Mouse (Mus musculus) CH12.LX (cell line): ENCODE results near the gene Lmx1a.

Experiments used
- CTCF ChIP-seq, 2 experiments: IDR thresholded peaks in 1 of 2; conservative IDR thresholded peaks in 1 of 2; 2 replicates each; pipeline ENCODE4 v1.5.1; 2011 to 2012; ENCODE audit warnings: low read depth in 2 of 2, low read length in 2 of 2, improper control_type of control experiment in 1 of 2, inconsistent platforms in 1 of 2, mild to moderate bottlenecking in 1 of 2, moderate library complexity in 1 of 2
- E2F4 ChIP-seq: IDR thresholded peaks from 2 replicates; pipeline ENCODE4 v1.6.1; 2011; ENCODE audit warnings: low read depth, low read length, improper control_type of control experiment; ENCODE audit not compliant: insufficient replicate concordance
- ELF1 ChIP-seq: IDR thresholded peaks from 2 replicates; pipeline ENCODE4 v1.6.1; 2014; ENCODE audit warnings: low read depth, mild to moderate bottlenecking, inconsistent platforms, low read length, improper control_type of control experiment
- EP300 ChIP-seq: IDR thresholded peaks from 2 replicates; pipeline ENCODE4 v1.6.1; 2011; ENCODE audit warnings: low read length, improper control_type of control experiment
- KAT2A ChIP-seq: IDR thresholded peaks from 2 replicates; pipeline ENCODE4 v1.6.1; 2012; ENCODE audit warnings: low read length, improper control_type of control experiment, inconsistent platforms; ENCODE audit not compliant: insufficient replicate concordance
- MAFK ChIP-seq: IDR thresholded peaks from 2 replicates; pipeline ENCODE4 v1.6.1; 2011; ENCODE audit warnings: low read length, improper control_type of control experiment; ENCODE audit not compliant: insufficient replicate concordance
- MXI1 ChIP-seq: IDR thresholded peaks from 2 replicates; pipeline ENCODE4 v1.6.1; 2011; ENCODE audit warnings: mild to moderate bottlenecking, low read depth, low read length, improper control_type of control experiment
- MYC ChIP-seq: IDR thresholded peaks from 2 replicates; pipeline ENCODE4 v1.6.1; 2011; ENCODE audit warnings: low read depth, mild to moderate bottlenecking, improper control_type of control experiment, low read length
- NELFE ChIP-seq: IDR thresholded peaks from 2 replicates; pipeline ENCODE4 v1.6.1; 2011; ENCODE audit warnings: low read depth, low read length, improper control_type of control experiment
- POLR2A ChIP-seq: IDR thresholded peaks from 2 replicates; pipeline ENCODE4 v1.6.1; 2011; ENCODE audit warnings: low read depth, mild to moderate bottlenecking, improper control_type of control experiment, low read length
- RCOR1 ChIP-seq: conservative IDR thresholded peaks from 2 replicates; pipeline ENCODE4 v1.6.1; 2012; ENCODE audit warnings: low read depth, mild to moderate bottlenecking, inconsistent platforms, low read length, improper control_type of control experiment
- SMC3 ChIP-seq: IDR thresholded peaks from 2 replicates; pipeline ENCODE4 v1.6.1; 2011; ENCODE audit warnings: low read depth, low read length, improper control_type of control experiment
- UBTF ChIP-seq: IDR thresholded peaks from 2 replicates; pipeline ENCODE4 v1.6.1; 2012; ENCODE audit warnings: low read depth, mild to moderate bottlenecking, inconsistent platforms, low read length, improper control_type of control experiment, moderate library complexity

GRCm38 (mm10) chr1:167781787-167782484 lies 92.9 kb downstream of the Lmx1a start:
- TF ChIP-seq KAT2A, result no peak
- no peak for TF ChIP-seq E2F4
- TF ChIP-seq CTCF (conservative IDR thresholded peaks at IDR 0.05 in 1 of 2, IDR thresholded peaks at IDR 0.05 in 1 of 2; ENCODE audit: low read depth in 2 of 2, low read length in 2 of 2), result peak in 1 of 2 experiments; percentile 19; a peak in 1 of 4 replicates
- no peak for TF ChIP-seq EP300
- TF ChIP-seq POLR2A, result no peak
- TF ChIP-seq MXI1, result no peak
- no peak for TF ChIP-seq NELFE
- TF ChIP-seq RCOR1, result no peak
- no peak for TF ChIP-seq ELF1
- no peak for TF ChIP-seq MYC
- TF ChIP-seq UBTF, result no peak
- TF ChIP-seq MAFK, result no peak
- no peak for TF ChIP-seq SMC3
